Mouse (Mus musculus): ENCODE results near the gene Obp2a. TPM values are rescaled to one million over a fixed set of nuclear protein-coding genes. Genes with fewer than 3 reads are reported as not detected.
"Not testable (repeated sequence)": the region's sequence is repeated elsewhere in the genome, so short reads cannot be mapped to it uniquely, and the experiment has no call there.

Gene Obp2a
- polyA plus RNA-seq, 1 experiment from 2014 or later: not detected

DNA sequence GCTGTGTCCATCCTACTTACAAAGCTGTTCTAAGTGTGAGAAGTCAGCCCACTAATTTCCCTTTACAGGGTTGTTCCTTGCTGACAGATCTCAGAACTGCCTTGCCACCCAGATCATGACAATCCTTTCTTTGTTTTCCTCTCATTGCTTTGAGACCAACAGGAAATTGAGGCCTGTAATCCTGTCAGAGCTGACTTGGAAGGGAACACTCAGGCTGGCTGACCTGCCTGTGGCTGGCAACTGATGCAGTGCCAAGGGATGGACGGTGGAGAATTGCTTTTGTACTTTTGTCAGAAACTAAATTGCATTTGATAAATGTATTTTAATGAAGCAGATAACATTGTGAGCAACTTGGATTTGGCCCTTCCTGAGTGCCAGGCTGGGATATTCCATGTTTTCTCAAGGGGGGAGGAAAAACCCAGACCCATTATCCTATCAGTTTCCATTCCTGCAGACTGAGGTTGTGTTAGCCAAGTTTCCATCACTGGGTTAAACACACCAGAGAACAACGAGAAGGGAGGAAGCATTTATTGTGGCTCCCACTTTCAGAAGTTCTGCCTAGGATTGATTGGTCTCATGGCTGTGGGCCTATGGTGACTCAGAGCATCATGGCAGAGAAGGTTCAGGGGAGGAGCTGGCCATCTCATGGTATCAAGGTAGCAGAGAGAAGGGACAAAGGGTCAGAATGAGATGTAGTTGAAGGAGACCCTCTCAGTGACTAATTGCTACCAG is 33.5 kb downstream of the Obp2a start:
- Histone ChIP-seq H3K4me1 (no peaks in the 10 kb centered on the region), H3K27me3 (ENCODE audit: insufficient read depth, poor library complexity, severe bottlenecking) (no peaks in the 10 kb centered on the region), H3K9me3 (no peaks in the 10 kb centered on the region), H3K4me3 (no peak overlapping the region), H3K36me3 (no peaks in the 10 kb centered on the region), H3K27ac (no peak overlapping the region)
- 39% methylated on average over 2 of the region's 2 CpGs for WGBS
- DNase-seq (ENCODE audit: low spot score): no peak

DNA sequence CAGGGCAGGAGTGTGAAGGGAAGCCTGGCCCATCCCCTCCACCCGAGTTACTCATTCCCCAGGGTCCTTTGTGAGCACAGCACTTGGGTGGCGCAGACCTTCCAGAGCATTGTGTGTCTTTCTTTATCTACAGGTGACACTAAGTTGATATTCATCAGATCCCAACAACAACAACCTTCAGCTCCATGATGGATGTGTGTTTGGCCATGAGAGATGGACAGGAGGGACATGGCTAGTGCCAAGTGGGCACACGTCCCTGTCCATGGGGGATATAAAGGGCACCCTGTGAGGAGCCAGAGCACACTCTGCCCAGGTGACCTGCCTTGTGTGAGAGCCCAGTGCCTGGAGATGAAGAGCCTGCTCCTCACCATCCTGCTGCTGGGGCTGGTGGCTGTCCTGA is 36.9 kb downstream of the Obp2a start, which contains the start of gene Obp2b:
Gene Obp2b, plus strand, starts transcription at position 301 of the 400 bp plus-strand sequence.
- not testable (repeated sequence) for H3K27me3 ChIP-seq (ENCODE audit: insufficient read depth, poor library complexity, severe bottlenecking); H3K4me1 ChIP-seq; DNase-seq (ENCODE audit: low spot score); H3K4me3 ChIP-seq; H3K27ac ChIP-seq; H3K9me3 ChIP-seq; H3K36me3 ChIP-seq
- 75% methylated on average over 3 of the region's 3 CpGs for WGBS

DNA sequence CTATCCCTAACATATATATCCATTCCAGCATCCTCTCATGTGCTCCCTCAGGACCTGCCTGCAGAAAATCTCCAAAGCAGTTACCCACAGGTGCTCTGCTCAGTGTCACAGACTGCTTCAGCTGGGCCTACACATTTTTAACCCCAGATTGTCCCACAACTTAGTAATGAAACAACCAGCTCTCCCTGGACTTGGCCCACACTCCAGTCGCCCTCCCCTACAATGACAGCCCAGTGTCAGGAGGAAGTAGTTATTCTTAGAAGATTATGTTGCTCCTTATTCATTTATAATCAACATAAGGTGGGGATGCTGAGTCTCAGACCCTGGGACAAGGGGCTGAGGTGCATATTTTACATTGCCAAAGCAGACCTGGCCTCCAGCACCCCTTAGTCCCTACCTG is 41.8 kb downstream of the Obp2a start:
- WGBS: 71% methylated on average over 1 of the region's 1 CpGs
- Histone ChIP-seq H3K27me3 (ENCODE audit: insufficient read depth, poor library complexity, severe bottlenecking) (no peaks in the 10 kb centered on the region), H3K27ac (no peak overlapping the region), H3K4me1 (no peaks in the 10 kb centered on the region), H3K36me3 (no peaks in the 10 kb centered on the region), H3K4me3 (no peak overlapping the region), H3K9me3 (no peaks in the 10 kb centered on the region)
- DNase-seq (ENCODE audit: low spot score): peak; percentile 66

Other genes with a start within 250 kb of the Obp2a start
- gene Clic3, start 243.2 kb upstream of the Obp2a start, polyA plus RNA-seq (2016; fragmentation: Nextera tagmentation; extraction: Ambion mirVana): 0.69 and 1.1 TPM in 2 replicates
- gene Paxx, start 238.9 kb upstream of the Obp2a start, polyA plus RNA-seq (2016; fragmentation: Nextera tagmentation; extraction: Ambion mirVana): 15.6 and 17.7 TPM in 2 replicates
- 0.18 and 0.32 TPM in 2 replicates for gene Ptgds, start 230.0 kb upstream of the Obp2a start, polyA plus RNA-seq (2016; fragmentation: Nextera tagmentation; extraction: Ambion mirVana)
- gene Lcn12, start 206.1 kb upstream of the Obp2a start, polyA plus RNA-seq (2016; fragmentation: Nextera tagmentation; extraction: Ambion mirVana): not detected in 2 replicates
- 86.0 and 92.1 TPM in 2 replicates for gene Fbxw5, start 199.3 kb upstream of the Obp2a start, polyA plus RNA-seq (2016; fragmentation: Nextera tagmentation; extraction: Ambion mirVana)
- 4.2 and 6.0 TPM in 2 replicates for gene C8g, start 198.3 kb upstream of the Obp2a start, polyA plus RNA-seq (2016; fragmentation: Nextera tagmentation; extraction: Ambion mirVana)
- 29.7 and 30.9 TPM in 2 replicates for gene Traf2, start 153.1 kb upstream of the Obp2a start, polyA plus RNA-seq (2016; fragmentation: Nextera tagmentation; extraction: Ambion mirVana)
- gene Edf1, start 142.2 kb upstream of the Obp2a start, polyA plus RNA-seq (2016; fragmentation: Nextera tagmentation; extraction: Ambion mirVana): 336 and 382 TPM in 2 replicates
- gene Mamdc4, start 125.2 kb upstream of the Obp2a start, polyA plus RNA-seq (2016; fragmentation: Nextera tagmentation; extraction: Ambion mirVana): 1.6 and 3.7 TPM in 2 replicates
- gene Phpt1, start 124.8 kb upstream of the Obp2a start, polyA plus RNA-seq (2016; fragmentation: Nextera tagmentation; extraction: Ambion mirVana): 160 and 170 TPM in 2 replicates
- 0.08 TPM in 1 of 2 replicates, not detected in the other for gene Ajm1, start 118.3 kb upstream of the Obp2a start, polyA plus RNA-seq (2016; fragmentation: Nextera tagmentation; extraction: Ambion mirVana)
- gene Rabl6, start 91.5 kb upstream of the Obp2a start, polyA plus RNA-seq (2016; fragmentation: Nextera tagmentation; extraction: Ambion mirVana): 57.9 and 69.6 TPM in 2 replicates
- 0.07 and 0.21 TPM in 2 replicates for gene Ccdc183, start 82.4 kb upstream of the Obp2a start, polyA plus RNA-seq (2016; fragmentation: Nextera tagmentation; extraction: Ambion mirVana)
- gene Tmem141, start 78.0 kb upstream of the Obp2a start, polyA plus RNA-seq (2016; fragmentation: Nextera tagmentation; extraction: Ambion mirVana): 14.9 and 18.5 TPM in 2 replicates
- 0.26 and 1.5 TPM in 2 replicates for gene Fcna, start 72.0 kb upstream of the Obp2a start, polyA plus RNA-seq (2016; fragmentation: Nextera tagmentation; extraction: Ambion mirVana)
- not detected in 2 replicates for gene Lcn8, start 46.9 kb upstream of the Obp2a start, polyA plus RNA-seq (2016; fragmentation: Nextera tagmentation; extraction: Ambion mirVana)
- not detected in 2 replicates for gene Lcn5, start 42.1 kb upstream of the Obp2a start, polyA plus RNA-seq (2016; fragmentation: Nextera tagmentation; extraction: Ambion mirVana)
- not detected in 2 replicates for gene Lcn6, start 23.3 kb upstream of the Obp2a start, polyA plus RNA-seq (2016; fragmentation: Nextera tagmentation; extraction: Ambion mirVana)
- gene Lcn10, start 17.3 kb upstream of the Obp2a start, polyA plus RNA-seq (2016; fragmentation: Nextera tagmentation; extraction: Ambion mirVana): not detected in 2 replicates
- gene Bmyc, start 6.7 kb downstream of the Obp2a start, polyA plus RNA-seq (2016; fragmentation: Nextera tagmentation; extraction: Ambion mirVana): 53.4 and 65.8 TPM in 2 replicates
- not detected in 2 replicates for gene Obp2b, start 37.0 kb downstream of the Obp2a start, polyA plus RNA-seq (2016; fragmentation: Nextera tagmentation; extraction: Ambion mirVana)
- gene Lcn3, start 65.5 kb downstream of the Obp2a start, polyA plus RNA-seq (2016; fragmentation: Nextera tagmentation; extraction: Ambion mirVana): not detected in 2 replicates
- not detected in 2 replicates for gene Lcn11, start 77.0 kb downstream of the Obp2a start, polyA plus RNA-seq (2016; fragmentation: Nextera tagmentation; extraction: Ambion mirVana)
- not detected in 2 replicates for gene Gm13539, start 82.2 kb downstream of the Obp2a start, polyA plus RNA-seq (2016; fragmentation: Nextera tagmentation; extraction: Ambion mirVana)
- gene Glt6d1, start 115.8 kb downstream of the Obp2a start, polyA plus RNA-seq (2016; fragmentation: Nextera tagmentation; extraction: Ambion mirVana): not detected in 2 replicates
- gene Lcn9, start 123.1 kb downstream of the Obp2a start, polyA plus RNA-seq (2016; fragmentation: Nextera tagmentation; extraction: Ambion mirVana): not detected in 2 replicates
- not detected in 2 replicates for gene Sohlh1, start 147.2 kb downstream of the Obp2a start, polyA plus RNA-seq (2016; fragmentation: Nextera tagmentation; extraction: Ambion mirVana)
- gene Kcnt1, start 163.7 kb downstream of the Obp2a start, polyA plus RNA-seq (2016; fragmentation: Nextera tagmentation; extraction: Ambion mirVana): 0.06 TPM in 1 of 2 replicates, not detected in the other